Mouse (Mus musculus) T-cell, adult 2 months (primary cell): Measurements from ENCODE around the gene Tmcc1.
"Not testable (repeated sequence)": the region's sequence is repeated elsewhere in the genome, so short reads cannot be mapped to it uniquely, and the experiment has no call there.

ENCODE experiments used
- DNase-seq: peaks from one replicate; pipeline ENCODE4 v3.0.0; 2022; ENCODE audit warnings: low spot score

The Tmcc1 gene

DNA sequence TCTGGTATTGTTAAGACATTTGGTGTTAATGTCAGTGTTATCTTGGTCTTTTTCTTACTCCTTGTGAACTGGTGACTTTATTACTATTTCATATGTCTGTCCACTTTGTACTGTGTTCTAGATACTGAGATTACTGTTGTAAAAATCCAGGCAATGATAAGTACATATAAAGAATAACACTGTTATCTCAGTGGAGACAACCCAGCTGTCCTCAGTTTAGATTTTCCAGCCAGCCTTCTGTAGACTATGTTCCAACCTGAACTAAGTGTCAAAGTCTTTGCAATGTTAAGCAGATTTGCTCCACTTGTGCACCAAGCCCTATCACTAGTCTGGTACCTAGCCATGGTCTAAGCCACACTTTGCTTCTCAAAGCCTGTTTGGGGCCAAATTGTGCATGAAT lies 118.4 kb downstream of the Tmcc1 start:
- no peak for DNase-seq

DNA sequence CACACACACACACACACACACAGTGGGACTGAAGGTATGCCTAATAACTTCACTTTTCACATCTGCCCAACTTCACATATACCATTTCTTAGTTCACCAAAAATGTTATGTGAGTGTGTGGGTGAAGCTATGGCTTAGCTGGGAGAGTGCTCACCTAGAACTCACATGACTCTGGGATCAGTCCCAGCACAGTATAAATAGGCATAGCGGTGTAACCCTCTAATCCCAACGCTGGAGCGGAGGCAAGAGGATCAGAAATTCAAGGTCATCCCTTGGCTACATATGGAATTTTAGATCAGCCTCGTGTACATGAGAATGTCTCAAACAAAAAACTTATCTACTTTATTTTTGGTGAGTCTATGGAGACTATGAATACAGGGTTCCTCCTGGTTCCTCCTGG lies 119.7 kb downstream of the Tmcc1 start:
- DNase-seq, result no peak

DNA sequence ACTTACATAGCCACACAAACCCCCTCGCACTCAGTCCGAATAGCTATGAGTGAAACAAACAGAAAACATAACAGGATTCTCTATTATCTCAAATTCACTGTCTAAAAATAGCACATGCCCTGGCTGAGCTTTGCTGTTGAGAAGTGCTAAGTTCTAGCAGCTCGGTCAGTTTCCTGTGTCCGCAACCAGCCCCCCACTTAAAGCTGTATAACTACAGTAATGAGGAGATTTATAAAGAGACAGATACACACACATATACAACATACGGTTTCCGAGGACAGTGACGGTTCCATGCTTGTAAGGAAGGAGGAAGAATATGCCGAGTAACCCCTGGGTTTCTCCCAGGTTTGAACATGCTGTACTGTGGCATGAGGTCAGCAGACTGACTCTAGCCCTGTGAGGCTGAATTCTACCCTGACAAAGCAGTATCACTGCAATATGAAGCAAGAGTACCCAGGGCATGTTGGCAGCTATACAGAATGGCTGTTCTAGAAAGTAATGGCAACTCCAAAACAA lies 120.5 kb downstream of the Tmcc1 start:
- no peak for DNase-seq

DNA sequence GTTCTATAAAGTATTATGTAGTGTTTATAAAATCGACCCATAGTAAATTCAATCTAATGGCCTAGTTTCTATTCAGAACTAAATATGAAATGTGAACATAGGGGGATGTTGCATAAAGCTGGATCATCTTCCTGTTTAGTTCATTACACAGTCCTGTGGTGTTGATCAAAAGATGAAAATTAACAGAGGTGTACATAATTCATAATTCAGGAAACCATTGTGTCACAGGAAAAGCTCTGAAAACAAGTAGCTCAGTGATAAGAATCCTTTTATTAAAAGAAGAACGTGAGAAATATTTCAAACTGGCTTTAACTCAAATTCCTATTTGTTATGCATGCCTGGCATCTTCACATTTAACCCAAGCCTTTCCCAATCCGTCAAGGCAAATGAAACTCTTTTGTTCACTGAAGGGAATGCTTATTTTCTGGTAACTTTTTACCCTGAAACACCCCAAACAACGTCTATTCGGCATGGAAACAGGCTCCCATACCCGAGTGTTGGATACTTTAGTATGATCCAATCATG lies 121.0 kb downstream of the Tmcc1 start:
- DNase-seq, result no peak

DNA sequence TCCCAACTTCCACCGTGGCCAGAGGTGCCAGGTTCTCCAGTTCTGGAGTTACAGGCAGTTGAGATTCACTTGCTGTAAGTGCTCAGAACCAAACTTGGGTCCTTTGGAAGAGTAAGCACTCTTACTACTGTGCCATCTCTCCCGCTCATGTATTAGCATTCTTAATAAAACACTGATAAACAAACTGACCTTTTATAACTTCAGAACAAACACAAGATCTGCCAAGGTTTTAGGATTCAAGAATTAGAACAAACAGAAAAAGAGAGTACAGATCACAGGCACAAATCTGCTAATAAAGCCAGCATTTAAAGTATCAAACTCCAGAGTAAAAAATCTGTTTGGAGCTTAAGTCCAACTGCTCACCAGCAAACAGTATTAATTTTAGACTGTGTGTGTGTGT lies 121.5 kb downstream of the Tmcc1 start:
- no peak for DNase-seq

DNA sequence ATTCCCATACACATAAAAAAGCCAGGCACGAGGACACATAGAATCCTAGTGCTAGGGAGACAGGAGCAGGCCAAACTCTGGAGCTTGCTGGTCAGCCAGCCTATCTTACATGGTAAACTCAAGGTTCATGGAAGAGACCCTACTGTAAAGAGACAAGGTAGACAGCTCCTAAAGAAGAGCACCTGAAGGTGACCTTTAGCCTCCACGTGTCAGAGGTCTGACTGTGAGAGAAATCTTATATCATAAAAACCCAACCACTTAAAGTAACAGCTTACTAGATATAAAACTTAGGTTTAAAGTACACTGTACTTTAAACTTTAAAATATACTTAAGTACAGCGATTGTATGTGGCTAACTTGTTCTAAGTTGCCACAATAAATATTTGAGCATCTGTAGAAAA lies 122.7 kb downstream of the Tmcc1 start:
- DNase-seq, result no peak

DNA sequence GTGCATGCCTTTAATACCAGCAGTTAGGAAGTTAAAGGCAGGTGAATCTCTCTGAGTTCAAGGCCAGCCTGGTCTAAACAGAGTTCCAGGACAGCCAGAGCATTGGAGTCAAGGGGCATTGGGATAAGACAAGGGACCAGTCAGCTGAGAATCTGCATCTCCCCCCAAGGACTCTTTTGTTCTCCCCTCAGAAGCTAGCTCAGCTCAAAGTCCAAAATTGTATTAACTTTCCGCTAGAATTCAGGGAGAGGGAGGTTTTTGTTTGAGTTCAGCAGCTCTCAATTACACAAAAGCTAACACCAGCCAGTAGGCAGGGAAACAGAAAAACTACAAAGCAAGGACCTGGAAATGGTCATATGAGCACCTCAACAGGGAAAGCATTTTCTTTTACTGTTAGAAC lies 129.8 kb downstream of the Tmcc1 start:
- DNase-seq, result no peak

DNA sequence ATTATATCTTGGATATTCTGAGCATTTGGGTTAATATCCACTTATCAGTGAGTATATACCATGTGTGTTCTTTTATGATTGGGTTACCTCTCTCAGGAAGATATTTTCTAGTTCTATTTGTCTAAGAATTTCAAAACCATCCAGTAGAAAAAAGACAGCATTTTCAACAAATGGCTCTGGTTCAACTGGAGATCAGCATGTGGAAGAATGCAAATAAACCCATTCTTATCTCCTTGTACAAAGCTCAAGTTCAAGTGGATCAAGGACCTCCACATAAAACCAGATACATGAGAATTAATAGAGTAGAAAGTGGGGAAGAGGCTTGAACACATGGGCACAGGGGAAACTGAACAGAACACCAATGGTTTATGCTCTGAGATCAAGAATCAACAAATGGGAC lies 133.7 kb downstream of the Tmcc1 start:
- DNase-seq, result not testable (repeated sequence)

DNA sequence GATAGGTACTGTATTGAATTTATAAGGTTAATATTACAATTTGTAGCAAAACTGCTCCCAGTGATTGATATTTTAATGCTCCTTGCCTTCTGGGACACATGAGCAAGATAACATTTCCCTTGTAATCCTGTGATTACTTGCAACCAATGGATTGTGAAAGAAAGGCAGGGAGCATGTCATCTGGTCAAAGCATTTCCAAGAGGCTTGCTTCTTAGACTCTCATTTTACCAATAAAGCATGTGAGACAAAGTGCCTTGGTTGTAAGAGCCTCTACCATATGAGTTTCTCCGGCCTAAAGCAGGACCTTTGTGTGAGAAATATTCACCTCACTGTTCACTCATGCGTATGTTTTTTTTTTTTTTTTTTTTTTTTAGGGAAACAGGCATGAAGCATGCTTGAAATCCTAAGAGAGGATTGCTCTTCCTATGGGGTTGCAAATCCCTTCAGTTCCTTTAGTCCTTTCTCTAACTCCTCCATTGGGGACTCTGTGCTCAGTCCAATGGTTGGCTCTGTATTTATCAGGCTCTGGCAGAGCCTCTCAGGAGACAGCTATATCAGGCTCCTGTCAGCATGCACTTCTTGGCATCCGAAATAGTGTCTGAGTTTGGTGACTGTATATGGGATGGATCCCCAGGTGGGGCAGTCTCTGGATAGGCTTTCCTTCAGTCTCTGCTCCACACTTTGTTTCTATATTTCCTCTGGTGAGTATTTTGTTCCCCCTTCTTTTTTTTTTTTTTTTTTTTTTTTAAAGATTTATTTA lies 134.6 kb downstream of the Tmcc1 start:
- DNase-seq, result no peak

DNA sequence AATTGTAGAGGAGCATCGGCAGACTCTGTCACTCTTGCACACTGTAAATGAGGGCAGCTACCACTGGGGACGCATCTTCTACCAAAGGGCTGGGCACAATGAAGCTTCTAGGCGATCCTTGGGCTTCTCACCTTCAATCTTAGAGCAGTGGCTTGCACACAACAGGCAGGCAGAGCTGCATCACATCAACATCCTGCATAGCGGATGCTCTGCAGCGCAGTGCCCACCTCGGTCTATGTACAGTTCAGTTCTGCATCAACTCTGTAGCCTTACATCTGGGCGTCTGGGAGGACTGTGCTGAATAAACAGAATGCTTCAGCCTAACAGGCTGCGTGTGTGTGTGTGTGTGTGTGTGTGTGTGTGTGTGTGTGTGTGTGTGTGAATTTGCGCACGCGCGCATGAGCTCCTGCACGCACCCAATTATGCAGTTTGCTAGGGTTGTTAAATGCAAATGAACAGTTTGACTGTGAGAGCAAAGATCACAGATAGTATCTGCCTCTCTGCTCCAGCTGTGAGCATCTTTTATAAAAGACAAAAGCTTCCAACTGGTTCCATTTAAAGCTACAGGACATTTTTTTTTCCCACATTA lies 136.5 kb downstream of the Tmcc1 start:
- DNase-seq, result no peak

DNA sequence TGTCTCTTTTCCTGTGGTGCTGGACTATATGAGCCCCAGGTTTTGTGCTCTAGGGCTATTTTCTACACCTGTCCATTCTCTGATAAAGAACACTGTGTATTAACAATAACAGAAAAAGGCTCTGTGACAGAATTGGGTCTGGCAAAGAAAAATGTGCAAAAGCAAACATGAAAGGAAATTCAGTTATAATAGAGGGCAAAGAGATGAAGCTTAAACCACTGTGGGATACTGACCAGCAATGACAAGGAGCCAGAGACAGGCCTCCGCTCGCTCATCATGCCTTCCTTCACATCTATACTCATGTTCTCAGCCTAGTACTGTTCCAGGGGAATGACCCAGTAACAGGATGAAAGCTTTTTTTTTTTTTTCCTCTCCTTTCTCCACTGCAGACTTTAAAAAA lies 137.5 kb downstream of the Tmcc1 start:
- no peak for DNase-seq

DNA sequence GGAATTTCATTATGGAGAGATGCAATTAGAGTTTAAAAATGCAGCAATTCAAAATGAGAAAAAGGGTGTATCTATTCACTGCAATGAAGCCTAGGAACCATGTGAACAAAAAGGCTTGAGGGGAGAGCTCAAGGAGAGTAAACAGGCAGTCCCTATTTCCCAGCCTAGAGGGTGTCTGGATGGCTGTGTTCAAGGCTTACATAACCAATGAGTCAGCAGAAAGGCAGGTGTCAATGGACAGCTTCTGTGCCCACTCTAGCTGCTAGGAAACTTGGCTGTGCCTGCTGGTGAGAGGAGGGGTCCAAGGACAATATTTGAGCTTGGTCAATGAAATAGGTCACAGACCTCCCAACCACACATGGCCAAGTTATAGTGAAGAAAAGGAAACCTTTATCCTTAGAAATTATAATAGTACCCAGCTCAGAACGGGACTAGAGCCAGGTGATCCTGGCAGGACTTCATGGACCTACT lies 138.2 kb downstream of the Tmcc1 start:
- DNase-seq, result no peak

DNA sequence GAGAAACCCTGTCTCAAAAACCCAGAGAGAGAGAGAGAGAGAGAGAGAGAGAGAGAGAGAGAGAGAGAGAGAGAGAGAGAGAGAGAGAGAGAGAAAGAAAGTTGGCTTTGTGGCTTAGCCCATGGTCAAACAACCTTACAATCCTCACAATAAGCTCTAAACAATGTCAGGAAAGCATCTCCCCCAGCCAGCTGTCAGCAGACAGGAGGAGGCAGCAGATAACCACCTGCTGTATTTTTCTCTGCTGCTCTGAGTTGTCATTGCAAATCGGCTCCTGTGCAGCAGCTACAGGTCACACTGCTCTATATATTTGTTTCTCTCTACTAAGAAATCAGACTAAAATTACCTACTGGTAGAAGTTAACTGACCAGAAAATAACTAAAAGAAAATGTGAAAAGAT lies 145.4 kb downstream of the Tmcc1 start:
- no peak for DNase-seq

DNA sequence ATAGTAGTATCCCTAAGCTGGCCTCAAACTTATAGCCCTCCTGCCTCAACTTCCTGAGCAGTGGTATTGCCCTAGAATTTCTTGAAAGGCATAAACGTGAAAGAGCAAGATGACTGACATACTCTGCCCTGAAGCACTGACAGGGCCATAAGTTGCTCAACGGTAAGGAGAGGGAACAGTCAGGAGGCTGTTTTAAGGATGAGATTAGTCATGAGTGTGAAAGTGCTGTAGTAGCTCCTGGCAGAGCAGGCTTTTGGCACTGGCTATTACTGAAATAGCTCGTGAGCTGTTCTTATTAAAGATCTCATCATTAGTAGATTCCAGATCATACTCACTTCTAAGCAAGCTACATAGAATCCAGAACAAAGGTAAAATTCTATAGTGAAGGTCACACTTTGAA lies 145.9 kb downstream of the Tmcc1 start:
- no peak for DNase-seq

DNA sequence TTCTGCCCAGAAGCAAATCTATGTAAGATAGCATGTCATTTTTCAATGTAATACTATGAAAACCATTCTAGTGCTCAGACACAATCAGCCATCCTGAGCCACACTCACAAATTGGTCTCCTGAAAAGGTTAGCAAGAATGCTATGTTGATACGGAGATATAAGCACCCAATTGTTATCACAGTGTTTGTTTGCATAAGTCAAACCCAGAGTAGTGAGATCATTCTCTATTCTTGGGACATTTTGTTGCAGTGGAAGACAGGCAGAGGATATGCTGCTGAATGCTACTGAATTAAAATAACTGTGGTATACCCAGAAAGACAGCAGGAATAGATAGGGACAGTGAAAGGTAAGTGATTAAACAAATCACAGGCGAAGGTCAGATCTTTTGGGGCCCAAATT lies 149.2 kb downstream of the Tmcc1 start:
- DNase-seq, result no peak

DNA sequence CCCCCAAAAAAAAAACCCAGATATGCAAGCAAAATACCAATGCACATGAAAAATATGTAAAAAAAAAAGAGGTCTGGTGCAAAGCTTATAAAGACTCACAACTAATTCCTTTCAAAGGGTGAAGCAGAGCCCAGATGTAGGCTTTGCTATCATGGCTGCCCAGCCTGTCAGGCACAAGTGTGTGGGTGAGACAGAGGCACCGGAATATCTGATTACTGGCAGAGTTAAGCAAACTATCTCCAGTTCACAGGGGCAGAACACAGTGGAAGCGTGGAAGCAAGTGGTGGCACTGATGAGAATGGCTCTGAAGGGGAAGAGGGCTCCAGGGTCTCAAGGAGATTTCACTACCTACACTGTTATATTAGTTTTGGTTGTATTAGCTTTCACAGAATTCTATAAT lies 155.1 kb downstream of the Tmcc1 start:
- DNase-seq, result no peak

DNA sequence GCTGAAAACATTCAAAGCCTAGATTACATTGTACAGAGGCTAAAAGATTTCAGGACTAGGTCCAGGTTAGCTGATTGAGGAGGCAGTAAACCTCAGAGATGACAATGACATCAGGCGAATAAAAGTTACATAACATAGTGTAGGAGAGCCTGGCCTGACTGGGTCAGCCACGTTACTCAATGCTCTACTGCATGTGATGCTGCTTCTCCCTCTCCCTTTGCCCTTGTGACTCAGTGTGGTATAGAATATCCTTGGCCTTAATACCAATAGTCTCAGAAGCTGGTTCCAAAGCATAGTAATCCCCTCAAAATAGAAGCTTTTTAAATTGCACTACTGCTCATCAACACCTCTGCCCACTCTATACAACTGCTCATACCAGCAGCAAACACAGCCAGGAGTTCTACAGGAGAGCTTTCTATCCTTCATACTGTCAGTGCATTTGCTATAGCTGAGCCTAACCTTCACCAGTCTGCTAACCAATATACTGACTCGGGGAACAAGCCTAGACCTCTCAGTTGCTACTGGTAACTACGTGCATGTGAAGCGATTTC lies 155.9 kb downstream of the Tmcc1 start:
- no peak for DNase-seq

DNA sequence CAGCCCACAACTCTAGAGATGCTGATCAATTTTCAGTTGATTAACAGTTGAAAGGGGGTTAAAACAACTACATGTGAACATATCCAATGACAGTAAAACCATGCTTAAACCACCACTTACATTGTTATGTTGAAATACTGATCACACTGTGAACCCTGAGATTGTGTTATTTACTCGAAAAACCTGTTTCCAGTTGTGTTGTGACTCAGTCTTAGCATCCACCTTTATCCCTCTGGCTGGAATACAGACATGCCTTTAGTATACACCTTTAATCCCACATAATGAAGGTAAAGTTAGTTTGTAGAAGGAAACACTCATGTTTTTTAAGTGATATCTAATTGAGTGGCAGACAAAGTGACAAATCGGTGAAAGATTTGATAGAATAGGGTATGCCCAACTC lies 156.7 kb downstream of the Tmcc1 start:
- DNase-seq, result no peak

DNA sequence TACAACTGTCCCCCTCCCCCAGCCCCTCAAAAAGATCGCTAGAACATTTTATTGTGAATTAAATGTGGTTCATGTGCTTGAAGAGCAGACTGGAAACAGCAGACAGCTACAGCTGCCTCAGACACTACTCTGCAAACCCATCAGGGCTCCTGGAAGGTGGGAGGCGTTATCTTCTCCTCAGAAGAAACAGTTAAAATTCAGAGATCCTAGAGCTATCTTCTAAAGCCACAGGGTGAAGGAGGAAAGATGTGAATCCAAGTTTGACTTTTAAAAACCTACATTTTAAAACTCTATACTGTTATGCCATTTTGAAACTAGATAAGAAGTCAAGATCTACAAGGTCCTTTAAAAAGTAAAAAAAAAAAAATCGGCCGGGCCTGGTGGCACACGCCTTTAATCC lies 162.2 kb downstream of the Tmcc1 start:
- DNase-seq, result no peak

DNA sequence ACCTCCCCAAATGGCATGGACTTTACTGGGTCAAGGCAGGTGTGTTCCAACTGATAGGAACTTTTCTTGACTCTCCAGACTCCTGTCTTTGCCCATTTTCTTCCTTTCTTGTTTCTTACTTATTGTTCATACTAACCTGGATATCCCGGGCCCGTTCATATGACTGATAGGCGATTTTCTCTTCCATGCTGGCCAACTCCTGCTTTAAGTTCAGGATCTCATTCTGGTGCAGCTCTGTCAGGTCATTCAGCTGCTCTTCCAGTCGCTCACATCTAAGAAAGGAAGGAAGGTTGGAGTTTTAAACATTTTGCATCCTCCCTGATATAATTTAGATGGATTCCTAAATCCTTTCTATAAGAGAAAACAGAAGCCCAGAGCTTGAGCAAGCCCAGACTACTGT lies 168.6 kb downstream of the Tmcc1 start:
- DNase-seq, result no peak

DNA sequence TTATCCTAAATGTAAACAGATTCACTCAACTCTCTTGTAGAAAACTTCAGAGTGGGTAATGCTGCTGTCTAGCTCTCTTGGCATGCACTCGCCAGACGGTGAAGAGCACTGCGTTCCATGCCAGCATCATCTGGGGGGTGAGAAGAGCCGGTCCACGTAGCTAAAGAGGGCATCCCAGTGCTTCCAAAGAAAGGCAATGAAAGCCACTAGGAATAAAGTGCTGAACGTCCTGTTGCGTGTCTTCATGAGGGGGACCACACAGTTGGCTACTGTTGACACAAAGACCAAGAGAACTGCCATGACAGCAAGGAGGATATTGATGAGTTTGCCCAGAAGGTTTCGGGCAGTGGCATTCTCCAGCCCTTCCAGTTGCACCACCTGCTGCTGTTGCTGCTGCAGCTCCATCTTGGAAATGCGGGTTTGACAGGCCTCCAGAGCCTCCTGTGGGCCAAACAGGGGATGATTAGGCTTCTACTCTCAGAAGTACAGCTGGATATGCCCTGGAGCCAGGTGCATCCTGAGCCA lies 171.3 kb downstream of the Tmcc1 start:
- DNase-seq, result no peak

DNA sequence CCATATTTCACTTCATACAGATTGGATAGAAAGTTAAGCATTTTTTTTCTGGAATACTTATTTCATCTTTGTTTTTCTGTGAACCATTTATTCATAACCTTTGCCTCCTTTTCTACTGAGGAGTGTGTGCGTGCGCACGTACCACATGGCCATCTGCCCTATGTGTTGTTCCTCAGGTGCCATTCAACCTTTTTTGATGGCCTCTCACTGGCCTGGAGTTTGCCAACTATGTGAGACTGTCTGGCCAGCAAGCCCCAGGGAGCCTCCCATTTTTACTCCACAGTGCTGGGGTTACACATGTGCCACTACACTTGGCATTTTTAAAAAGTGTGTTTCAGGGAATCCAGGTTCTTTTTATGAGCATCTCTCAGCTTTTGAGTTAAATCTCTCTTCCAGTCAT lies 177.4 kb downstream of the Tmcc1 start:
- DNase-seq, result no peak

DNA sequence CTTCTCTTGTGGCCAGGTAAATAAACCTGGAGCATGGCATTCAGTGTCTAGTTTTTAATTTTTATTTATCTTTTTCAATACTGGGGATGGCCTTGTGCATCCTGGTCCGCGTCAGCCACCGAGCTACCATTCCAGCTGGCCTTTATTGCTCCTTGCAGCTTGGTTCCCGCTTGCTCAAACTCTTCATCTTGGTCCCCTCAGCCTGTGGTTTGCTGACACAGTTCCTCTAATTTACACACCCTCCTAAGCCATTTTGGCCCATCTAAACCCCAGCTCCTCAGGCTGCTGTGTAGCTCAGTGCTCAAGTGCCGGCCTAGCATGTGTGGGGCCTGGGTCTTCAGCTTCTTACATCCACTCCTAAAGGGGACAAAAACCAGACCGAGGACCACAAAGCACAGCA lies 179.2 kb downstream of the Tmcc1 start:
- DNase-seq, result no peak
